Mouse (Mus musculus) inflammation-experienced regulatory T-cells, adult 6 months (primary cell): ENCODE data around the gene Vtn. TPM values are rescaled to one million over a fixed set of nuclear protein-coding genes. Genes with fewer than 3 reads are reported as not detected.
A peak's percentile ranks its signal among the peaks of the same experiment; 100 is the strongest.

Experiments used
- ATAC-seq: one replicate; pipeline ENCODE4 v1.8.0; 2017
- polyA plus RNA-seq, 3 experiments: library from polyadenylated mRNA; unstranded; fragments of 100-300 nt; shearing (Covaris generic); gene quantifications; one replicate each; pipeline ENCODE4 v1.2.1; 2017

Gene Vtn
- polyA plus RNA-seq, result not detected

- ATAC-seq, result no peak
Observed at GRCm38 (mm10) chr11:78499004-78499403, at the start of gene Vtn. Gene Vtn, plus strand, starts transcription at chr11:78499091.

GRCm38 (mm10) chr11:78450337-78450736 lies 48.6 kb upstream of the Vtn start:
- no peak for ATAC-seq

GRCm38 (mm10) chr11:78453675-78454074 lies 45.2 kb upstream of the Vtn start:
- ATAC-seq, result no peak

GRCm38 (mm10) chr11:78454276-78454675 lies 44.6 kb upstream of the Vtn start:
- no peak for ATAC-seq

GRCm38 (mm10) chr11:78455308-78455707 lies 43.6 kb upstream of the Vtn start:
- ATAC-seq, result no peak

GRCm38 (mm10) chr11:78458740-78459139 lies 40.2 kb upstream of the Vtn start:
- ATAC-seq, result no peak

- no peak for ATAC-seq
Observed at GRCm38 (mm10) chr11:78461894-78462293, 37.0 kb upstream of the Vtn start.

GRCm38 (mm10) chr11:78462669-78463068 lies 36.2 kb upstream of the Vtn start:
- no peak for ATAC-seq

GRCm38 (mm10) chr11:78463286-78464036 lies 35.4 kb upstream of the Vtn start:
- ATAC-seq, result no peak

- no peak for ATAC-seq
Observed at GRCm38 (mm10) chr11:78465116-78465515, 33.8 kb upstream of the Vtn start.

- ATAC-seq, result peak; percentile 56
Observed at GRCm38 (mm10) chr11:78465568-78466180, 33.2 kb upstream of the Vtn start, which contains the start of gene Slc46a1. Gene Slc46a1, plus strand, starts transcription at chr11:78465697.

GRCm38 (mm10) chr11:78466242-78466912 lies 32.5 kb upstream of the Vtn start:
- no peak for ATAC-seq

- ATAC-seq, result no peak
Observed at GRCm38 (mm10) chr11:78467515-78467914, 31.4 kb upstream of the Vtn start.

- no peak for ATAC-seq
Observed at GRCm38 (mm10) chr11:78467932-78468331, 31.0 kb upstream of the Vtn start.

- no peak for ATAC-seq
Observed at GRCm38 (mm10) chr11:78471326-78472103, 27.4 kb upstream of the Vtn start.

- ATAC-seq, result no peak
Observed at GRCm38 (mm10) chr11:78475289-78475688, 23.6 kb upstream of the Vtn start.

GRCm38 (mm10) chr11:78483639-78484038 lies 15.3 kb upstream of the Vtn start:
- ATAC-seq, result no peak

GRCm38 (mm10) chr11:78488168-78488567 lies 10.7 kb upstream of the Vtn start:
- no peak for ATAC-seq

- no peak for ATAC-seq
Observed at GRCm38 (mm10) chr11:78490781-78491241, 8.1 kb upstream of the Vtn start.

GRCm38 (mm10) chr11:78495904-78496303 lies 3.0 kb upstream of the Vtn start:
- no peak for ATAC-seq

GRCm38 (mm10) chr11:78497071-78497541 lies 1.8 kb upstream of the Vtn start:
- ATAC-seq, result no peak
